Mouse (Mus musculus): ENCODE measurements at regions not wholly inside any gene's neighbourhood (a gene's known extent, or its start where the extent isn't known, plus 50 kb on each side); places are given as distances from the start of the nearest gene placed in this dataset.
A peak's percentile ranks its signal among the peaks of the same experiment; 100 is the strongest.
"Not testable (repeated sequence)": the region's sequence is repeated elsewhere in the genome, so short reads cannot be mapped to it uniquely, and the experiment has no call there.

GRCm38 (mm10) chr8:78114512-78114911 lies 98.6 kb upstream of the Ttc29 start:
- no peak overlapping the region for H3K9ac ChIP-seq
- no peaks in the 10 kb centered on the region for H3K9me3 ChIP-seq (replicated peaks)
- no peak overlapping the region for H3K4me2 ChIP-seq (replicated peaks)
- 38% methylated on average over 4 of the region's 4 CpGs for WGBS
- H3K4me1 ChIP-seq: 0 out of 2 replicates have a peak, but pooled peaks cover 3% of the 10 kb centered on the region
- H3K27ac ChIP-seq (replicated peaks): no peak overlapping the region
- H3K36me3 ChIP-seq: no peaks in the 10 kb centered on the region
- no peak for ATAC-seq (ENCODE audit: insufficient number of reproducible peaks, low FRiP score, low TSS enrichment, low read depth)
- no peak overlapping the region for H3K4me3 ChIP-seq (replicated peaks)
- H3K27me3 ChIP-seq: no peaks in the 10 kb centered on the region

GRCm38 (mm10) chr8:78117191-78117590 lies 95.9 kb upstream of the Ttc29 start:
- H3K9ac ChIP-seq: no peak overlapping the region
- no peaks in the 10 kb centered on the region for H3K27me3 ChIP-seq
- no peaks in the 10 kb centered on the region for H3K36me3 ChIP-seq
- H3K4me3 ChIP-seq (replicated peaks): no peak overlapping the region
- no peak overlapping the region for H3K27ac ChIP-seq (replicated peaks)
- H3K4me1 ChIP-seq: 0 out of 2 replicates have a peak, but pooled peaks cover 3% of the 10 kb centered on the region
- H3K4me2 ChIP-seq (replicated peaks): no peak overlapping the region
- ATAC-seq (ENCODE audit: insufficient number of reproducible peaks, low FRiP score, low TSS enrichment, low read depth): no peak
- no peaks in the 10 kb centered on the region for H3K9me3 ChIP-seq (replicated peaks)

GRCm38 (mm10) chr8:78118493-78118892 lies 94.6 kb upstream of the Ttc29 start:
- no peak for ATAC-seq (ENCODE audit: insufficient number of reproducible peaks, low FRiP score, low TSS enrichment, low read depth)
- no peak overlapping the region for H3K9ac ChIP-seq
- H3K27me3 ChIP-seq: no peaks in the 10 kb centered on the region
- H3K36me3 ChIP-seq: no peaks in the 10 kb centered on the region
- no peak overlapping the region for H3K4me2 ChIP-seq (replicated peaks)
- no peak overlapping the region for H3K4me3 ChIP-seq (replicated peaks)
- WGBS: 90% methylated on average over 9 of the region's 9 CpGs
- H3K4me1 ChIP-seq: no peaks in the 10 kb centered on the region
- H3K27ac ChIP-seq (replicated peaks): no peak overlapping the region
- H3K9me3 ChIP-seq (replicated peaks): no peaks in the 10 kb centered on the region

GRCm38 (mm10) chr8:78119682-78120081 lies 93.4 kb upstream of the Ttc29 start:
- no peak overlapping the region for H3K4me2 ChIP-seq (replicated peaks)
- H3K27me3 ChIP-seq: no peaks in the 10 kb centered on the region
- no peak overlapping the region for H3K9ac ChIP-seq
- no peak for ATAC-seq (ENCODE audit: insufficient number of reproducible peaks, low FRiP score, low TSS enrichment, low read depth)
- H3K4me3 ChIP-seq (replicated peaks): no peak overlapping the region
- 52% methylated on average over 11 of the region's 11 CpGs for WGBS
- H3K36me3 ChIP-seq: no peaks in the 10 kb centered on the region
- H3K4me1 ChIP-seq: no peaks in the 10 kb centered on the region
- no peaks in the 10 kb centered on the region for H3K9me3 ChIP-seq (replicated peaks)
- H3K27ac ChIP-seq (replicated peaks): no peak overlapping the region

- Histone ChIP-seq H3K4me2 (replicated peaks) (no peak overlapping the region), H3K9me3 (replicated peaks) (no peaks in the 10 kb centered on the region), H3K4me1 (no peaks in the 10 kb centered on the region), H3K27ac (replicated peaks) (no peak overlapping the region), H3K36me3 (no peaks in the 10 kb centered on the region), H3K4me3 (replicated peaks) (no peak overlapping the region), H3K27me3 (no peaks in the 10 kb centered on the region), H3K9ac (no peak overlapping the region)
- ATAC-seq (ENCODE audit: insufficient number of reproducible peaks, low FRiP score, low TSS enrichment, low read depth): no peak
- 53% methylated on average over 5 of the region's 5 CpGs for WGBS
These were observed 88.8 kb upstream of the Ttc29 start for GRCm38 (mm10) chr8:78124248-78124647.

GRCm38 (mm10) chr8:78127852-78128251 lies 85.2 kb upstream of the Ttc29 start:
- no peak overlapping the region for H3K4me3 ChIP-seq (replicated peaks)
- ATAC-seq (ENCODE audit: insufficient number of reproducible peaks, low FRiP score, low TSS enrichment, low read depth): no peak
- no peak overlapping the region for H3K27ac ChIP-seq (replicated peaks)
- no peaks in the 10 kb centered on the region for H3K36me3 ChIP-seq
- 20% methylated on average over 2 of the region's 2 CpGs for WGBS
- no peak overlapping the region for H3K9ac ChIP-seq
- H3K9me3 ChIP-seq (replicated peaks): no peaks in the 10 kb centered on the region
- no peak overlapping the region for H3K4me2 ChIP-seq (replicated peaks)
- H3K27me3 ChIP-seq: no peaks in the 10 kb centered on the region
- no peaks in the 10 kb centered on the region for H3K4me1 ChIP-seq

- no peaks in the 10 kb centered on the region for H3K27me3 ChIP-seq
- H3K4me2 ChIP-seq (replicated peaks): no peak overlapping the region
- H3K4me3 ChIP-seq (replicated peaks): no peak overlapping the region
- H3K4me1 ChIP-seq: no peaks in the 10 kb centered on the region
- H3K9me3 ChIP-seq (replicated peaks): no peaks in the 10 kb centered on the region
- WGBS: 56% methylated on average over 5 of the region's 5 CpGs
- H3K27ac ChIP-seq (replicated peaks): no peak overlapping the region
- no peak for ATAC-seq (ENCODE audit: insufficient number of reproducible peaks, low FRiP score, low TSS enrichment, low read depth)
- H3K36me3 ChIP-seq: no peaks in the 10 kb centered on the region
- no peak overlapping the region for H3K9ac ChIP-seq
These were observed 84.0 kb upstream of the Ttc29 start for GRCm38 (mm10) chr8:78129061-78129460.

- WGBS: 34% methylated on average over 13 of the region's 15 CpGs
- not testable (repeated sequence) for H3K27me3 ChIP-seq; H3K4me1 ChIP-seq; H3K27ac ChIP-seq (replicated peaks); H3K36me3 ChIP-seq; H3K9ac ChIP-seq; H3K4me3 ChIP-seq (replicated peaks); H3K9me3 ChIP-seq (replicated peaks); ATAC-seq (ENCODE audit: insufficient number of reproducible peaks, low FRiP score, low TSS enrichment, low read depth)
- 0 out of 2 replicates have a peak overlapping the region, but pooled peaks have one; percentile 13 for H3K4me2 ChIP-seq (replicated peaks)
These were observed 73.6 kb upstream of the Ttc29 start for GRCm38 (mm10) chr8:78139514-78139913.

GRCm38 (mm10) chr8:78147170-78147569 lies 65.9 kb upstream of the Ttc29 start:
- no peaks in the 10 kb centered on the region for H3K9me3 ChIP-seq (replicated peaks)
- no peaks in the 10 kb centered on the region for H3K27me3 ChIP-seq
- ATAC-seq (ENCODE audit: insufficient number of reproducible peaks, low FRiP score, low TSS enrichment, low read depth): no peak
- 74% methylated on average over 6 of the region's 6 CpGs for WGBS
- no peak overlapping the region for H3K9ac ChIP-seq
- H3K27ac ChIP-seq (replicated peaks): no peak overlapping the region
- H3K4me1 ChIP-seq: no peaks in the 10 kb centered on the region
- no peaks in the 10 kb centered on the region for H3K36me3 ChIP-seq
- no peak overlapping the region for H3K4me2 ChIP-seq (replicated peaks)
- no peak overlapping the region for H3K4me3 ChIP-seq (replicated peaks)

- 86% methylated on average over 2 of the region's 2 CpGs for WGBS
These were observed 65.1 kb upstream of the Ttc29 start for GRCm38 (mm10) chr8:78148006-78148405.

GRCm38 (mm10) chr8:78154873-78155272 lies 58.2 kb upstream of the Ttc29 start:
- Histone ChIP-seq H3K4me3 (replicated peaks) (no peak overlapping the region), H3K27ac (replicated peaks) (no peak overlapping the region), H3K9ac (no peak overlapping the region), H3K9me3 (replicated peaks) (no peaks in the 10 kb centered on the region), H3K27me3 (no peaks in the 10 kb centered on the region), H3K36me3 (no peaks in the 10 kb centered on the region), H3K4me2 (replicated peaks) (no peak overlapping the region), H3K4me1 (peaks cover 3% of the 10 kb centered on the region; the same call in 1 of the 2 replicates)
- ATAC-seq (ENCODE audit: insufficient number of reproducible peaks, low FRiP score, low TSS enrichment, low read depth): no peak
- WGBS: 34% methylated on average over 8 of the region's 8 CpGs

More at GRCm38 (mm10) chr8:78148006-78148405, 65.1 kb upstream of the Ttc29 start:
- H3K4me3 ChIP-seq (replicated peaks): no peak overlapping the region
- H3K36me3 ChIP-seq: no peaks in the 10 kb centered on the region
- no peak for ATAC-seq (ENCODE audit: insufficient number of reproducible peaks, low FRiP score, low TSS enrichment, low read depth)
- no peaks in the 10 kb centered on the region for H3K9me3 ChIP-seq (replicated peaks)
- H3K9ac ChIP-seq: no peak overlapping the region
- H3K27ac ChIP-seq (replicated peaks): no peak overlapping the region
- H3K4me1 ChIP-seq: no peaks in the 10 kb centered on the region
- no peaks in the 10 kb centered on the region for H3K27me3 ChIP-seq
- H3K4me2 ChIP-seq (replicated peaks): no peak overlapping the region

GRCm38 (mm10) chr8:78162046-78162445 lies 51.1 kb upstream of the Ttc29 start:
- no peak overlapping the region for H3K9ac ChIP-seq
- WGBS: 36% methylated on average over 1 of the region's 1 CpGs
- no peak for ATAC-seq (ENCODE audit: insufficient number of reproducible peaks, low FRiP score, low TSS enrichment, low read depth)
- no peaks in the 10 kb centered on the region for H3K9me3 ChIP-seq (replicated peaks)
- no peaks in the 10 kb centered on the region for H3K36me3 ChIP-seq
- no peaks in the 10 kb centered on the region for H3K27me3 ChIP-seq
- H3K4me1 ChIP-seq: 0 out of 2 replicates have a peak, but pooled peaks cover 5% of the 10 kb centered on the region
- no peak overlapping the region for H3K27ac ChIP-seq (replicated peaks)
- H3K4me2 ChIP-seq (replicated peaks): no peak overlapping the region
- no peak overlapping the region for H3K4me3 ChIP-seq (replicated peaks)

All from embryonic facial prominence, embryonic 15.5 days (tissue).